Mouse (Mus musculus): ENCODE measurements at regions not wholly inside any gene's neighbourhood (a gene's known extent, or its start where the extent isn't known, plus 50 kb on each side); places are given as distances from the start of the nearest gene placed in this dataset.

DNA sequence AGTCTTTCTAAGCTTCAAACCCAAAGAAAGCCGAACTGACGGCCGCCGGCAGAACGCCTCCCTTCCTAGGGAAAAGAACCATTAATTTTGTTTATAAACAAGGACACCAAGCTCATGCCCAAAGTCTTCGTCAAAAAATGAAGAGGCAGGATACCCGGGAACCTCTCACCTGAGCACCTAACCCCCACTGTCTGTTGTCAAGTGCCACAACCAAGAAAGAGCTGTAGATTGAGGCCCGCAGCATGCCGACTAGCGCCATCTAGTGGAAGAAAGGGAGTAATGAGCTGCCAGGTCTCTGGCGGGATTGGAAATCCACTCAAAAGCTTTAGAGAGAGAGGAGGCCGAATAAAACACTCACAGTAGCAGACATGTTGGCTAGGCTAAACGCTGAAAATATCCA is 146.4 kb downstream of the Zfp365 start:
- 39% methylated on average over 13 of the region's 13 CpGs for WGBS
- Histone ChIP-seq H3K4me3 (ENCODE audit: low read depth, low read length) (no peak overlapping the region), H3K27ac (ENCODE audit: insufficient read depth, low read depth, low read length) (no peak overlapping the region), H3K4me1 (ENCODE audit: control insufficient read depth, insufficient read depth, insufficient read length, low read length) (no peaks in the 10 kb centered on the region), H3K36me3 (ENCODE audit: control insufficient read depth, insufficient read depth, low read length) (no peaks in the 10 kb centered on the region), H3K27me3 (ENCODE audit: control insufficient read depth, insufficient read depth, low read length) (no peaks in the 10 kb centered on the region)
- TF ChIP-seq POLR2A (IDR thresholded peaks at IDR 0.05; ENCODE audit: low read depth, low read length) (no peak), CTCF (IDR thresholded peaks at IDR 0.05; ENCODE audit: extremely low read depth, insufficient read length, insufficient replicate concordance, low read depth, low read length) (peak; percentile 83; the same call in 1 of the 2 replicates)

- TF ChIP-seq CTCF (IDR thresholded peaks at IDR 0.05; ENCODE audit: extremely low read depth, insufficient read length, insufficient replicate concordance, low read depth, low read length) (no peak), POLR2A (IDR thresholded peaks at IDR 0.05; ENCODE audit: low read depth, low read length) (no peak)
- Histone ChIP-seq H3K27ac (ENCODE audit: insufficient read depth, low read depth, low read length) (no peak overlapping the region), H3K4me1 (ENCODE audit: control insufficient read depth, insufficient read depth, insufficient read length, low read length) (no peaks in the 10 kb centered on the region), H3K27me3 (ENCODE audit: control insufficient read depth, insufficient read depth, low read length) (no peaks in the 10 kb centered on the region), H3K36me3 (ENCODE audit: control insufficient read depth, insufficient read depth, low read length) (no peaks in the 10 kb centered on the region), H3K4me3 (ENCODE audit: low read depth, low read length) (no peak overlapping the region)
- WGBS, result 60% methylated on average over 3 of the region's 3 CpGs
Measured at GRCm38 (mm10) chr10:67760424-67760823, 152.0 kb downstream of the Zfp365 start.

GRCm38 (mm10) chr10:67748121-67748520 is 164.3 kb downstream of the Zfp365 start:
- H3K4me3 ChIP-seq (ENCODE audit: low read depth, low read length), result no peak overlapping the region
- no peak overlapping the region for H3K27ac ChIP-seq (ENCODE audit: insufficient read depth, low read depth, low read length)
- no peaks in the 10 kb centered on the region for H3K27me3 ChIP-seq (ENCODE audit: control insufficient read depth, insufficient read depth, low read length)
- H3K4me1 ChIP-seq (ENCODE audit: control insufficient read depth, insufficient read depth, insufficient read length, low read length), result no peaks in the 10 kb centered on the region
- H3K36me3 ChIP-seq (ENCODE audit: control insufficient read depth, insufficient read depth, low read length), result no peaks in the 10 kb centered on the region
- 87% methylated on average over 4 of the region's 4 CpGs for WGBS
- no peak for TF ChIP-seq CTCF (IDR thresholded peaks at IDR 0.05; ENCODE audit: extremely low read depth, insufficient read length, insufficient replicate concordance, low read depth, low read length)

DNA sequence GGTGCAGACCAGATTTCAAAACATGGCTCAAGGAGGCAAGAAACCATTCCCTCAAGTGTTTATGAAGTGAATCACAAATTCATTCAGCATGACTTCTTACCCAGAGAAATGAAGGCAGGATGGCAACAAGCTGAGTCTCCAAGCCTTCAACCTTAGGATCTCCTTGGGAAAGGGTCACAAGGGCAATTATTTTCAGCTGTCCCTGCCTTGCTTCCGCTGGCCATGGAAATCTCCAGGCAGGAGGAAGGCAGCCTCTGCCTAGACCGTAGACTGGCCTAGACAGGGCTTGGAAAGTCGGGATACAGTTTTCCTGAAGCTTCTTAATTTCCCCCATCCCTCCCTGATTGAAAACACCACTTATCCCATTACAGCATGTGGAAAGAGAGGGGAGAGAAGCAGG is 165.0 kb downstream of the Zfp365 start:
- H3K4me3 ChIP-seq (ENCODE audit: low read depth, low read length), result no peak overlapping the region
- no peaks in the 10 kb centered on the region for H3K4me1 ChIP-seq (ENCODE audit: control insufficient read depth, insufficient read depth, insufficient read length, low read length)
- no peak overlapping the region for H3K27ac ChIP-seq (ENCODE audit: insufficient read depth, low read depth, low read length)
- TF ChIP-seq POLR2A (IDR thresholded peaks at IDR 0.05; ENCODE audit: low read depth, low read length) (no peak), CTCF (IDR thresholded peaks at IDR 0.05; ENCODE audit: extremely low read depth, insufficient read length, insufficient replicate concordance, low read depth, low read length) (no peak)
- no peaks in the 10 kb centered on the region for H3K27me3 ChIP-seq (ENCODE audit: control insufficient read depth, insufficient read depth, low read length)
- no peaks in the 10 kb centered on the region for H3K36me3 ChIP-seq (ENCODE audit: control insufficient read depth, insufficient read depth, low read length)
- WGBS, result 80% methylated on average over 3 of the region's 3 CpGs

DNA sequence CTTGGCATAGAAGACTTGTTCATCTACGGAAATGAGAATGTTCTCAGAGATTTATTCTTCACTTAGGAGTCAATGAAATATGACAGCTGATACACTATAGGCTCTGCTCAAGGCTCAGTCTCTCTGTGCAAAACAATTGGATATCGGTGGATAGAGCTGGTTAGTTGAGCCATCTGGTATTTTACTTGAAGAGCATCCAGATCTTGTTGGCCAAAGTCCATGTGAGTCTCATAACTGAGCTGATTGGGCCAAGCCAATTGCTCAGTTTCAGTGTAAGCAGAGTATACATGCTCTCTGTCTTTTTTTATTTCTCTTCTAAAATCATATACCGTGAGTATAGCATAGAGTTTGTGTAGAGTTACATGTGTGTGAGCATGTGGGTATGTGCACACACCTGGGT is 166.3 kb downstream of the Zfp365 start:
- TF ChIP-seq CTCF (IDR thresholded peaks at IDR 0.05; ENCODE audit: extremely low read depth, insufficient read length, insufficient replicate concordance, low read depth, low read length), result no peak
- TF ChIP-seq POLR2A (IDR thresholded peaks at IDR 0.05; ENCODE audit: low read depth, low read length), result no peak
- Histone ChIP-seq H3K27me3 (ENCODE audit: control insufficient read depth, insufficient read depth, low read length) (no peaks in the 10 kb centered on the region), H3K4me3 (ENCODE audit: low read depth, low read length) (no peak overlapping the region), H3K27ac (ENCODE audit: insufficient read depth, low read depth, low read length) (no peak overlapping the region), H3K36me3 (ENCODE audit: control insufficient read depth, insufficient read depth, low read length) (no peaks in the 10 kb centered on the region), H3K4me1 (ENCODE audit: control insufficient read depth, insufficient read depth, insufficient read length, low read length) (no peaks in the 10 kb centered on the region)
- WGBS, result 78% methylated on average over 3 of the region's 3 CpGs

DNA sequence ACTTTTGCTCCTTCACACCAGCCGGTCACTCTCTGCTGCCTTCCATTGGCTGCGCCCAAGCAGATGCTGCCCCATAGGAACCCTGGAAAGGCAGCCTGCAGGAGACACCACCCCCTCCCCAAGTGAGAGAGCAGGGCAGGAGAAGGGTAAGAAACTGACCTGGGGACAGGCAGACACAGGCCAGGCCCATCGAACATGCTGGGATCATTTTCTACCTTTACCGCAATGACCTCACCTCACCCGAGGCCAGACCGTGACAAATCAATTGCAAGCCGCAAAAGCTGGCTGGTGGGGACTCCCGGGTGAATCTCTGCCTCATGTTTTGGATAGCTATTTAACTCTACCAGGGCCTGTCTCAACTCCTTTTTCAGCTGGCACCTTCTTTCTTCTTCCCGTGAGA is 168.9 kb downstream of the Zfp365 start:
- Histone ChIP-seq H3K27me3 (ENCODE audit: control insufficient read depth, insufficient read depth, low read length) (no peaks in the 10 kb centered on the region), H3K27ac (ENCODE audit: insufficient read depth, low read depth, low read length) (no peak overlapping the region), H3K4me1 (ENCODE audit: control insufficient read depth, insufficient read depth, insufficient read length, low read length) (no peaks in the 10 kb centered on the region), H3K36me3 (ENCODE audit: control insufficient read depth, insufficient read depth, low read length) (no peaks in the 10 kb centered on the region), H3K4me3 (ENCODE audit: low read depth, low read length) (no peak overlapping the region)
- 88% methylated on average over 9 of the region's 9 CpGs for WGBS
- TF ChIP-seq CTCF (IDR thresholded peaks at IDR 0.05; ENCODE audit: extremely low read depth, insufficient read length, insufficient replicate concordance, low read depth, low read length) (no peak), POLR2A (IDR thresholded peaks at IDR 0.05; ENCODE audit: low read depth, low read length) (no peak)

DNA sequence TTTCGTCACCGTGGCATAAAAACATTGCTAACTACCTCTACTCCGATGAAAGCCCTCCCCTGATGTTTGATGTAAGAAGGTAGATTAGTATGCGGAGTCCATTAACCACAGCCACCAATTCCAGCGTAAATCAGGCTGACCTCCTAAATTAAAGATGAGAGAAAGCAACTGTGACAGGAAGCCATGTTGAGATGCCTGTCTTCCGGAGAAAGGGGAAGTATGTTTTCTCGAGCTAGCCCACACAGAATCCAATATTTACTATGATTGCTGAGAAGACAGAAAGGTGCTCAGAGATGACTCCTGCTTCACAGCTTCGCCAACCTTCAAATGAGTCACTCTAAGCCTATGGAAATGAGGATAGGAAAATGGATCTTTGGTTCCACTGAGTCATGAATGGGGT is 169.6 kb downstream of the Zfp365 start:
- no peak for TF ChIP-seq CTCF (IDR thresholded peaks at IDR 0.05; ENCODE audit: extremely low read depth, insufficient read length, insufficient replicate concordance, low read depth, low read length)
- no peak for TF ChIP-seq POLR2A (IDR thresholded peaks at IDR 0.05; ENCODE audit: low read depth, low read length)
- Histone ChIP-seq H3K36me3 (ENCODE audit: control insufficient read depth, insufficient read depth, low read length) (no peaks in the 10 kb centered on the region), H3K27ac (ENCODE audit: insufficient read depth, low read depth, low read length) (no peak overlapping the region), H3K4me3 (ENCODE audit: low read depth, low read length) (no peak overlapping the region), H3K27me3 (ENCODE audit: control insufficient read depth, insufficient read depth, low read length) (no peaks in the 10 kb centered on the region), H3K4me1 (ENCODE audit: control insufficient read depth, insufficient read depth, insufficient read length, low read length) (no peaks in the 10 kb centered on the region)
- WGBS, result 81% methylated on average over 8 of the region's 8 CpGs

DNA sequence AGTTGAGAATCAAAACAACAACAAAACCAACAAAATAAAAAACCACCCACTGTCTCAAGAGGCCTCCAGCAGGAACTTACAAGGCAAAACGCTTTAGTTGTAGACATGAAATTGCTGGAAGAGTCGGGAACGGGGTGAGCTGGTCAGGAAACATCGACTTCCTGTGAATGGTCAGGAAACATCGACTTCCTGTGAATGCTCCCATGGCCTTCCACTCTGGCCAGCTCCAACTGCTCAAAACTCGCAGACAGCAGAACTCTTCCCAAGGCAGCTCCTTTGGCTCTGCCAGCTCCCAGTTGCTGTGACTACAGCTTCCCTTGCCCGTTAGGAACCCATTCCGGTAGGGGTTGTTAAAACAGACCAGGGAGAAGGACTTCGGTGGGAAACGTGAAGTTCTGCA is 170.2 kb downstream of the Zfp365 start:
- Histone ChIP-seq H3K4me3 (ENCODE audit: low read depth, low read length) (no peak overlapping the region), H3K27me3 (ENCODE audit: control insufficient read depth, insufficient read depth, low read length) (no peaks in the 10 kb centered on the region), H3K36me3 (ENCODE audit: control insufficient read depth, insufficient read depth, low read length) (no peaks in the 10 kb centered on the region), H3K27ac (ENCODE audit: insufficient read depth, low read depth, low read length) (no peak overlapping the region), H3K4me1 (ENCODE audit: control insufficient read depth, insufficient read depth, insufficient read length, low read length) (no peaks in the 10 kb centered on the region)
- TF ChIP-seq CTCF (IDR thresholded peaks at IDR 0.05; ENCODE audit: extremely low read depth, insufficient read length, insufficient replicate concordance, low read depth, low read length), result no peak
- TF ChIP-seq POLR2A (IDR thresholded peaks at IDR 0.05; ENCODE audit: low read depth, low read length), result no peak
- 70% methylated on average over 10 of the region's 10 CpGs for WGBS

Measured in small intestine, adult 2 months (tissue).